Mouse (Mus musculus) hindbrain, embryonic 16.5 days (tissue): ENCODE results near the gene Focad. TPM values are rescaled to one million over a fixed set of nuclear protein-coding genes. Genes with fewer than 3 reads are reported as not detected.

ENCODE experiments used
- ATAC-seq: fragments of 200-750 bp; cut with Nextera tagmentation; 2 replicates; pipeline ENCODE4 v1.8.0; 2017; ENCODE audit warnings: moderate TSS enrichment, moderate library complexity
- H3K27ac ChIP-seq: fragments of 300-500 bp; sonication (generic); 2 replicates; pipeline ENCODE4 v1.5.1; 2014; ENCODE audit warnings: low read depth, mild to moderate bottlenecking, control low read depth, low read length, moderate library complexity
- H3K27me3 ChIP-seq: fragments of 300-500 bp; sonication (generic); replicated peaks from 2 replicates; pipeline ENCODE4 v1.6.1; 2014; ENCODE audit warnings: low read length; ENCODE audit not compliant: control insufficient read depth, insufficient read depth
- H3K36me3 ChIP-seq: fragments of 300-500 bp; sonication (generic); 2 replicates; pipeline ENCODE4 v1.6.1; 2014; ENCODE audit warnings: mild to moderate bottlenecking, low read length, moderate library complexity, mixed read lengths; ENCODE audit not compliant: control insufficient read depth, insufficient read depth
- H3K4me1 ChIP-seq: fragments of 300-500 bp; sonication (generic); 2 replicates; pipeline ENCODE4 v1.6.1; 2014; ENCODE audit warnings: low read depth, low read length; ENCODE audit not compliant: control insufficient read depth, insufficient read depth
- H3K4me2 ChIP-seq: fragments of 300-500 bp; sonication (generic); 2 replicates; pipeline ENCODE4 v1.6.1; 2014; ENCODE audit warnings: mild to moderate bottlenecking, low read length, control low read depth, moderate library complexity
- H3K4me3 ChIP-seq: fragments of 300-500 bp; sonication (generic); 2 replicates; pipeline ENCODE4 v1.5.1; 2014; ENCODE audit warnings: mild to moderate bottlenecking, low read length, control low read depth, moderate library complexity
- H3K9ac ChIP-seq: fragments of 300-500 bp; sonication (generic); 2 replicates; pipeline ENCODE4 v1.6.1; 2014; ENCODE audit warnings: low read depth, mild to moderate bottlenecking, control low read depth, low read length, moderate library complexity
- H3K9me3 ChIP-seq: fragments of 300-500 bp; sonication (generic); 2 replicates; pipeline ENCODE4 v1.6.1; 2014; ENCODE audit warnings: mild to moderate bottlenecking, low read length, moderate library complexity; ENCODE audit not compliant: control insufficient read depth
- WGBS: fragments of 180-500 bp; shearing (Covaris S2); extraction: QIAGEN DNeasy Blood & Tissue Kit; methylation state at CpG from one replicate; pipeline ENCODE4 v1.1.7; 2014; 5-methylcytosine and 5-hydroxymethylcytosine counted together
- polyA plus RNA-seq: library from polyadenylated mRNA; unstranded; fragments of >200 nt; fragmentation: Nextera tagmentation; extraction: Ambion mirVana; gene quantifications from 2 replicates; pipeline ENCODE4 v1.2.1, GENCODE M21; 2015

The Focad gene
- polyA plus RNA-seq, 1 experiment from 2014 or later, result 11.7 TPM

DNA sequence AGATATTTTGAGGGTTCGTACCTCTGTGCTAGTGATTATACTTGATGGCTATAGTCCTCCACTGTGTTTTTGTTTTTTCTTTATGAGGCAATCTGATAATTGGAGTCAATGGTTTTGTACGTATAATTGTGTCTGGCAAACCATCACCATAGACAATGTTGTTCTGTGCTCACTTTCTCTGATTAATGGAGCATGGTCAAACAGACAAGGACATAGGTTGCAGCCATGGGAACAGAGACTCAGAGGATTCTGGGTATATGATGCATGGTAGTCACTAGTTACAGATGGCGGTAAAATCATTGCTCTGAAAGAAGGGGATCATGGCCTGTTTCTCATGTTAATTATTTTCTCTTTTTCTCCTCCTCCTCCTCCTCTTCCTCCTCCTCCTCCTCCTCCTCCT is 205.1 kb downstream of the Focad start:
- Histone ChIP-seq H3K4me2 (no peak overlapping the region), H3K4me1 (no peaks in the 10 kb centered on the region), H3K36me3 (no peaks in the 10 kb centered on the region), H3K9ac (no peak overlapping the region), H3K27ac (no peak overlapping the region), H3K9me3 (no peaks in the 10 kb centered on the region), H3K4me3 (no peak overlapping the region), H3K27me3 (no peaks in the 10 kb centered on the region)
- no peak for ATAC-seq
- 61% methylated on average over 3 of the region's 3 CpGs for WGBS

DNA sequence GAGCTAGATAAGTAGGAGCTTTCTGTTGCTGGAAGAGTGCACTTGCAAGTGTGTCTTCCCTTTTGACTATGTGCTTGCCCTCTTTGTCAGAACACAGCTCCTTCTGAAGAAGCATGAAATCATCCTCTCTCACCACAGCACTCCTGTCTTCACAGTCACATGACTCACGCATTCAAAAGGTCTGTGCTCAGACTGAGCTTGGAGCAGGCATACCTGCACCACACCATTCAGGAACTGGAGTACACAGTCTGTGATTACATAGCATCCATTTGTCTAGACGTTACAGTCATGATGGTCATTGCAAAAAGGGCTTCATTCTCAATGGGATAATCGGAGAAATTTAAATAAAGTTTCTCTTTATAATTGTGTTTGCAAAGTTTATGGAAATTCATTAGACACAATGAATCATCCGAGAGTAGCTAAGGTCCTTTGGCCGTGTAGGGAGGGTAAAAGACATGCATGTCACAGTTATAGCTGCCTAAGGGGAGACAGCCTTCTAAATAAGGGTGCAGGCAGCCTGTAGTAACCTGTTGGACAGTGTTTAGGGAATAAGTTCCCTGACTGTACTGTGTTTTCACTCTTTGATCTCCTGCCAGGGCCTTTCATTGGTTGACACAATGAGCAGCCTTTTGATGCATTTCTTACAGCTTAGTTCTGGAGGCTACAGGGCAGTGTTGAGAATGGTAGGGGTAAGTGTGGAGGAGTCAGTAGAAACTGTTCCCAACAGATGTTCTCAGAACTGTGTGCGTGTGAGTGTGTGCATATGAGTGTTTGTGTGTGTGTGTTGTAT is 206.6 kb downstream of the Focad start:
- Histone ChIP-seq H3K27me3 (no peaks in the 10 kb centered on the region), H3K27ac (no peak overlapping the region), H3K9ac (no peak overlapping the region), H3K4me2 (no peak overlapping the region), H3K4me1 (no peaks in the 10 kb centered on the region), H3K4me3 (no peak overlapping the region), H3K9me3 (no peaks in the 10 kb centered on the region), H3K36me3 (no peaks in the 10 kb centered on the region)
- 75% methylated on average over 6 of the region's 6 CpGs for WGBS
- ATAC-seq, result no peak

DNA sequence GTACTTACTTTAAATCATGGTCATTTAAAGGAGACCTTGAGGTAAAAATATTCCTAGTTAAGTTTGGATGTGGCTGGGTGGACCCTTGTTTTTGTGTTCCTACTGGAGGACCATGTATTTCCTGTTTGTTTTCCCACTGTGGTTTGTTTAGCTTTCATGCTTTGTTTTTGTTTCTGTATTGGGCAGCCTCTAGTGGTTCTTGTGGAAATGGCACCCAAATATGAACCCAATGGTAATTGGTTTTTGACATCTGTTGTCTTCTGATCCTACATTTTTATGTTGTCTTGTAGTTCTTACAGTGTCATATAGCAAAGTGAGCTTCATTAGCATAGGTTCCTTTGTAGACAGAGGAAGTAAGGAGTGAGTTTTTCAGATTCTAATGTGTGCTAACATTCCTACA is 207.9 kb downstream of the Focad start:
- no peak overlapping the region for H3K27ac ChIP-seq
- no peaks in the 10 kb centered on the region for H3K9me3 ChIP-seq
- H3K4me1 ChIP-seq, result no peaks in the 10 kb centered on the region
- no peak overlapping the region for H3K4me3 ChIP-seq
- H3K9ac ChIP-seq, result no peak overlapping the region
- no peak overlapping the region for H3K4me2 ChIP-seq
- ATAC-seq, result no peak
- no peaks in the 10 kb centered on the region for H3K27me3 ChIP-seq
- no peaks in the 10 kb centered on the region for H3K36me3 ChIP-seq

DNA sequence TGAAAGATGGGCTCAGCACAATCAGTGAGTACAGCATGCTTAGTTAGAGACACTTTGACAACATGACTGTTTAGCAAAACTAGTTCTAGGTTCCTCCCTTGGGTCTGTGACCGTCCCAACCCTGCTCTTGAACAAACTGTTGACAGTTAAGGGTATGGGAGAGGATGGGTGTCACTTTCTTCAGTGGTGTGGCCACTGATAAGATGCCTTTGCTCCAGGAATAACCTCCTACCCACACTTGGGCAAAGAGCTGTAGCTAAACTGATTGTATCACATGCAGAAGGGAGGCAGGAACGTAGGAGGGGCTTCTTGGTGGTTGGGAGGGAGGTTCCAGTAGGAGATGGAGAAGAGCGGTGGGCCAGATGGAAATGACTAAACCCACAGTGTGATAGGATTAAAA is 213.3 kb downstream of the Focad start:
- WGBS, result 91% methylated on average over 3 of the region's 3 CpGs
- Histone ChIP-seq H3K4me1 (no peaks in the 10 kb centered on the region), H3K9ac (no peak overlapping the region), H3K9me3 (no peaks in the 10 kb centered on the region), H3K27me3 (no peaks in the 10 kb centered on the region), H3K36me3 (no peaks in the 10 kb centered on the region), H3K4me2 (no peak overlapping the region), H3K4me3 (no peak overlapping the region), H3K27ac (no peak overlapping the region)
- ATAC-seq, result no peak

DNA sequence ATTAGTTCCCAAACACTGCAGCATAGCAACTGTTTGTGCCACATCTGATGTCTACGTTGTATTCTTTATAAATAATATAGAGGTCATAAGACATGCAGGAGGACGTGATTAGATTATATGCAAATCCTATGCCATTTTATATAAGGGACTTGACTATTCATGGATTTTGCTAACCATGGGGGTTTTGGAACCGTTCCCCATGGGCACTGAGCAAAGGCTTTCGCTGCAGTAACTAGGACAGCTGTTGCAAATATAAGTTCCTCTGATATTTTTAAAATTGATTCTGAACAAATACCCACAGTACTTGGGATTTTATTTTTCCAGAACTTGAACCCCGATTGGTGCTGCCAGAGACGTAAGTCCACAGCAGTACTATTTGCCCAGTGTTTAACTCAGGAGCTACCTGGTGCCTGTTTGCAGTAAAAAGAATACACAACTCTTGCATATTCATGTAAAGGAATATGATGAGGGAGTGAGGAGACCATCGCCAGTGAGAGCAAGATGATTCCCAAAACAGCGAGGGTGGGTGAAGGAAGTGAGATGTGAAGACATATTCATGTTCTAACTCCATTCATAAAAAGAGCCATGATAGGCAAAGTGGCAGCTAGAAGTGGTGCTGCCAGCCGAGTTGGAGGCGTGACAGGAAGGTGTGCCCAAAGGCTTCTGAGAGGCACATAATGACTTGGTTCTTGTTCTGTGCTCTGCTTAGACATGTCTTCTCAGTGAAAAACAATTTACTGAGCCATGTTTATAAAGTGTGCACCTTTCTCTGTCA is 214.1 kb downstream of the Focad start:
- 86% methylated on average over 10 of the region's 10 CpGs for WGBS
- Histone ChIP-seq H3K36me3 (no peaks in the 10 kb centered on the region), H3K27ac (no peak overlapping the region), H3K9ac (no peak overlapping the region), H3K4me3 (no peak overlapping the region), H3K4me2 (no peak overlapping the region), H3K9me3 (no peaks in the 10 kb centered on the region), H3K27me3 (no peaks in the 10 kb centered on the region), H3K4me1 (no peaks in the 10 kb centered on the region)
- no peak for ATAC-seq

DNA sequence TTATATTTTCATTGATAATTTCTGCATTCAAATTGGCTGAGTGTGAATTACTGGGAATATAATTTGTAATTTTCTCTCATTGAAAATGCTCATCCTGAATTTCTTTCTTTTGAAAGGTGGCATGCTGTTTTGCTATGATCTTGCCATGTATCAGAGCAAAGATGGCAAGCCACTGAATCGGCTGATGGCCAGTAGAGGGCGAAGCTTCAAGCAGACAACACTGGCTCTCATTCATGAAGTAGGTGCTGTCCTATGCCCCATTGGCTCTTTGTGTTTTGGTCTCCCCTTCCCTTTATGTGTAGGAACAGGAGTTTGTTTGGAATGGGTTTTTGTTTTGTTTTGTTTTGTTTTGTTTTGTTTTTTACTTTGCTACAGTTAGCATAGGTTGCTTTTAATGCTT is 215.2 kb downstream of the Focad start:
- Histone ChIP-seq H3K4me3 (no peak overlapping the region), H3K36me3 (no peaks in the 10 kb centered on the region), H3K9ac (no peak overlapping the region), H3K4me1 (no peaks in the 10 kb centered on the region), H3K27ac (no peak overlapping the region), H3K9me3 (no peaks in the 10 kb centered on the region), H3K27me3 (no peaks in the 10 kb centered on the region), H3K4me2 (no peak overlapping the region)
- WGBS, result 61% methylated on average over 2 of the region's 2 CpGs
- no peak for ATAC-seq

DNA sequence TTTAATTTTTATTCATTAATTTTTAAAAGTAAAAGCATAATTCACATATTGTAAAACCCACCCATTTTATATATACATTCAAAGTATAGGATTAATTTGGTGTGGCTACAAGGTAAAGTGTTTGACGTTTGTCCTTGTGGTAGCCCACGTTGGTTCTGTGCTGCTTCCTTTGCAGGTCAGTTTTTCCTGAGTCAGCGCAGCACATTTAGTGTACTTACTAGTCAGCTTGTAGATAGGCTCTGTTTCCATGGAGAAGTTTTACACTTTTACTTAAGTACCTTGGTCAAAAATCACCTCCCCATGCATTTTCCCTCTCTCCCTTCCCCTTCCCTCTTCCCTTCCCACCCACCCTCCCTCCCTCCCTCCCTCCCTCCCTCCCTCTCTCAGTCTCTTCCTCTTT is 220.5 kb downstream of the Focad start:
- H3K4me3 ChIP-seq, result no peak overlapping the region
- no peak overlapping the region for H3K9ac ChIP-seq
- no peak overlapping the region for H3K27ac ChIP-seq
- no peaks in the 10 kb centered on the region for H3K27me3 ChIP-seq
- H3K9me3 ChIP-seq, result no peaks in the 10 kb centered on the region
- 86% methylated on average over 3 of the region's 3 CpGs for WGBS
- H3K4me1 ChIP-seq, result no peaks in the 10 kb centered on the region
- H3K4me2 ChIP-seq, result no peak overlapping the region
- no peak for ATAC-seq
- H3K36me3 ChIP-seq, result no peaks in the 10 kb centered on the region

DNA sequence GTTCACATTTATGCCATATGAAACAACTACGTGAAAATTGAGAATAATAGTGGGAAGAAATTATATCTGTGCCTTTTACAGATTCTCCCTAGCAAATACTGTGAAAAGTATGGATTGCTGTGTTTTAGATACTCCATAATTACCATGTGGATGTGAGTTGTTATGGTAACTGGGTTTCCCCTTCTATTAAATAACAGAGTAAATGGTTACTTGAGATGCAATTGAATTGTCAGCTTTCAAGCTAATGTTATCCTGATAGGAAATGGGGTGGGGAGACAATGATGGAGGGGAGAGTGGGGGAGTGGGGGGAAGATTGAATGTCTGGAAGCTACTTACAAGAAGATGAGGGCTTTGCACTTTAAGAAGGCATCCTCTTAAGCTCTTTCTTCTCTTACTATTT is 225.6 kb downstream of the Focad start:
- WGBS, result 72% methylated on average over 1 of the region's 1 CpGs
- Histone ChIP-seq H3K27ac (no peak overlapping the region), H3K4me2 (no peak overlapping the region), H3K4me3 (no peak overlapping the region), H3K9me3 (no peaks in the 10 kb centered on the region), H3K27me3 (no peaks in the 10 kb centered on the region), H3K36me3 (no peaks in the 10 kb centered on the region), H3K9ac (no peak overlapping the region), H3K4me1 (no peaks in the 10 kb centered on the region)
- ATAC-seq, result no peak

DNA sequence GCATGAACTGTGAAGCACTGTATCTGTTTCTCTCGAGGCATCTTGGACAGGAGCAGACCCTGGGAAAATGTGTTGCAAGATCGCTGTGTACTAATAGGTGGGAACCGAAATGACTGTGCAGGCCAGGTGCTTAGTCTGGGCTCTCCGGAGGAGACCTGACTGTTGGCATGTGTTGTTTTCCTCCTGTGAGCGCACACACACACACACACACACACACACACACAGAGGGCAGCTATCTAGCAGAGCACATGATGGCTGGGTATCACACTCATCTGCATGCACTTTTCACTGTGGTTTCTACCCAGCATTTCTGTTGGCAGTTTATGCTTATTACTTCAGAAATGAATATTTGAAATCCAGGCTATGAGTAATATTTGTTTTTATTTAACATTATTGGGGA is 231.0 kb downstream of the Focad start:
- no peaks in the 10 kb centered on the region for H3K36me3 ChIP-seq
- ATAC-seq, result no peak

More for the DNA sequence above, 231.0 kb downstream of the Focad start:
- no peaks in the 10 kb centered on the region for H3K9me3 ChIP-seq
- no peak overlapping the region for H3K4me2 ChIP-seq
- no peak overlapping the region for H3K9ac ChIP-seq
- H3K27ac ChIP-seq, result no peak overlapping the region
- no peaks in the 10 kb centered on the region for H3K27me3 ChIP-seq
- no peak overlapping the region for H3K4me3 ChIP-seq
- WGBS, result 86% methylated on average over 5 of the region's 5 CpGs
- no peaks in the 10 kb centered on the region for H3K4me1 ChIP-seq
